Mouse (Mus musculus): ENCODE data around the gene Ephb3.

Ephb3 gene

DNA sequence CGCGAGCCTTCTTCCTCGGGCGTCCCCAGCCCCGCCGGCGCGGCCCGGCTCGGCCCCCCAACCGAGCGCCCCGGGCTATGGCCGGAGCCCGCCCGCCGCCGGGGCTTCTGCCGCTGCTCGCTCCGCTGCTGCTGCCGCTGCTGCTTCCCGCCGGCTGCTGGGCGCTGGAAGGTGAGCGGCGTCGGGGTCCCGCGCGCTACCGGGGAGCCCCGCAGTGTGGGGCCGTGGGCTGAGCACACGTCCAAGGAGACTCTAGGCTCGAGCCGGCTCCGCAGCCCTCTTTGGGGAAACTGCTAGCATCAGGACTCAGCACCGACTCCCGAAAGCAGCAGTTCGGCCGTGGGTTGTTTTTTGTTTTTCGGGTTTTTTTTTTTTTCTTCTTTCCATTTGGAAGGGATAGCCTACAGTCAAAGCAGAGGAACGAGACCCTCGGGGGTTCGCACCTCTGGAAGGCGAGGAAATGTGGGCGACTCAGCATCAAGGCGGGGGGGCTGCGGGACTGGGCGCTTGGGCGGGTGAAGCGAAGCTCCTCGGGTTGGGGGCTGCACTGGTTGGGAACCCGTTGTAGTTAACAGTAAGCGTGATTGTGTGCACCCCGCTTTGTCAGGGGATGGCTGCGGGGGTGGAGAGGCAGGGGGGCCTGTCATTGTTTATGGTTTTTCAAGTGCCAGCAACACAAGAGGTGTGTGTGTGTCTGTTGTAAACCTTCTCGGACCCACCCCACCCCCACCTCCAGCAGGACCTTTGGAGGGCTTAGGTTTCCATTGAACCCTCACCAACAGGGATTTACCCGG is 735 bp downstream of the Ephb3 start:
- no peak for DNase-seq (ENCODE audit: low read depth, low spot score)

DNA sequence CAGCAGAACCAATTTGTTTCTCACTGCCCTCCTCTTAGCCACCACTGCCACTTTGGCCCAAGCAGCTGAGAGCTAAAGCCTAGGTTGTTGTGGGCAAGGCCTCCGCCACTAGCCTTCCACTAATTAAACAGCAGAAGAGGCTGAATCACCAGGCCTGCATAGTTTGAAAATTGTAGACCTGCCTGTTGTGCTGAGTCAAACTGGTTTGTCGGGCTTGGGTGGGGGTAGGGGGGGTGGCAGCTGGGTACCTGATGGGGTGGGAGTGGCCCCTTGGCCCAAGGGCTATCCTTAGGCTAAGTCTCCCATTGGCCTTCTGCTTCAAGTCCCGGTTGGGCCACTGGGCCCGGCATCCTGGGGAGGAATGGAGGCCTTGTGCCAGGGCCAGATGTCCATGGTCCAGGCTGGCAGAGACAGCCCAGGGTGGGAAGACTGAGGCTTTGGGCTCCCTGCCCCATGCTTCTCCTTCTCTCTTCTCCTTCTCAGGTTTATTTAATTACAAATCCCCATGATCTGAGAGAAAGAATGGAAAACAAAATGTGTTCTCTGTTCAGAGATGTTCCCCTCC is 3.5 kb downstream of the Ephb3 start:
- no peak for DNase-seq (ENCODE audit: low read depth, low spot score)

DNA sequence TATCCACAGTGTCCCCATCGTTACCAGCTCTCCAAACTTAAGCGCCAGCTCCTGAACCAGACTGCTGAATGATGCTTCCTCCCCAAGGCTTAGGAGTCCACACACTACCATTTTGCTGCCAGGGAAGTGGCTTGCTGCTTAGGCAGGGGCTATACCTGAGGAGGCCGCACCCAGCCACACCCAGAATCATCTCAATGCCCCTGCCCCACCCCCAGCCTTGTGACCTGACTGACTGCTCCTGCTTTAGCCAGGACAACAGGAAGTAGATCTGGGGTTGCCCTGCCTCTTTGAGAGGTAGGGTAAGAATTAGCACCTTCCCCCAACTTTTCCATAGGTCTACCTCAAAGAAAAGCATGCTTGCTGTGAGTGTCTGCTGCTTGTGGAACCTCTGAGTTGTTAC is 4.7 kb downstream of the Ephb3 start:
- DNase-seq (ENCODE audit: low read depth, low spot score), result no peak

DNA sequence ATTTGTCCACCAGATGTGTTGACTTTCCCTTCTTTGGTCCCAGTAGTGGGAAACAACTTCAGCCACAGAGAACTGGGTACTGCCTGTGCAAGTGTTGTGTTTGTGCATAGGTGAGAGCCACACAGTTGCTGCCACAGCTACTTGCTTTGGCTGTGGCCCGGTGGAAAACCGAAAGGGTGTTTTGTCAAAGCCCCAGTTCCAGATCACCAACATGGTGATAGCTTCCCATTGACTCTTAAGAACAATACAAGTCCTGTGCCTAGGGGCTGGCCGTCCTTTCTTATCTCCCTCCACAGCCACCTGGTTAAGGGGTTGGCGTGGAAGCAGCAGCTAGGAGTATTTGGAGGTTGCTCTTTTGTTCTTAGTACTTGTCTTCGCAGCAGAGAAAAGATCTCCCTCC is 5.6 kb downstream of the Ephb3 start:
- no peak for DNase-seq (ENCODE audit: low read depth, low spot score)

DNA sequence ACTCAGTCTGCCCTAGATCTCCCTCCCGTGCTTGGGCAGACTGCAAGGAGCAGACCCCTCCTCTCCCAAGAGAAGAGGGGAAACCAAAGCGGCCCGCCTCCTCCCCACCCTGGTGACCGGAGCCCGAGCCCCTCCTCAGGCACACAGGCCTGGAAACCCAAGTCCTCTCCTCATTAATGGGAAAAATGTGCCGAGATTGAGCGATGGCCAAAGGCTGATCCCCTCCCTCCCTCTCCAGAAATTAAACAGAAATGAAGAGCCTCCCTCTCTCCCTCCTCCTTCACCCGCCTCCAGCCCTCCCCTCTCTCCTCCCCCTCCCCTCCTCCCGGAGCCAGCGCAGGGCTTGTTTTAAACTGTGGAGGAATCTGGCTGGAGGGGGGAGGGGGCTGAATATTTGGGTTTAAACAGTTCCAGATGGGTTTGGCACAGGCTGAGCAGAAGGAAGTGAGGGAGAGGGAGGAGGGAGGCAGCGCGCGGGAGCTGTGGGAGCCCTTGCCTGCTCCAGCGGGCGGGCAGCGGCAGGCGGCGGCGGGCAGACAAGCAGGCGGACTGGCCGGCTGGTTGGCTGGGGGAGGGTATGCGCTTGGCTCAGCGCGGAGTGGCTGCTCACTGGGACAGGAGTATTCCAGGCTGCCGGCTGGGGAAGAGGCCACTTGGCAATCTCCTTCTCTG is 6.2 kb downstream of the Ephb3 start:
- DNase-seq (ENCODE audit: low read depth, low spot score), result peak; percentile 83

DNA sequence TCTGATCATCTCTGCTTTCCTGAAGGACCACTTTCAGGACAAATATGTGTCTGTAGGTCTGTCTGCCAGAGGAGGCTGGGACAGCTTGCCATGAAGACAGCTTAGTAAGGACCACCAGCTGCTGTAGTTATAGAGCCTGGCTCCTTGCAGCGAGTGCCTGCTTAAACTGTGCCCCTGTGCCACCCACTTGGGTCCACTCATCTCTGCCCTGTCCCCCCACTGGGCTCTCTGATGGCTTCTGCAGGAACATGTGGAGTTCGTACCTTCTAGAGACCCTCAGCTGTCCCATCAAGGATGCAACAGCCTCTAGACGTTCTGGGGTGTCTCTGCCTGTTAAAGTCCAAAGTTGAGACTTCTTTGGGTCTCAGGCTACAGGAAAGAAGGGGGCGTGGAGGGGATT is 6.9 kb downstream of the Ephb3 start:
- DNase-seq (ENCODE audit: low read depth, low spot score), result no peak

DNA sequence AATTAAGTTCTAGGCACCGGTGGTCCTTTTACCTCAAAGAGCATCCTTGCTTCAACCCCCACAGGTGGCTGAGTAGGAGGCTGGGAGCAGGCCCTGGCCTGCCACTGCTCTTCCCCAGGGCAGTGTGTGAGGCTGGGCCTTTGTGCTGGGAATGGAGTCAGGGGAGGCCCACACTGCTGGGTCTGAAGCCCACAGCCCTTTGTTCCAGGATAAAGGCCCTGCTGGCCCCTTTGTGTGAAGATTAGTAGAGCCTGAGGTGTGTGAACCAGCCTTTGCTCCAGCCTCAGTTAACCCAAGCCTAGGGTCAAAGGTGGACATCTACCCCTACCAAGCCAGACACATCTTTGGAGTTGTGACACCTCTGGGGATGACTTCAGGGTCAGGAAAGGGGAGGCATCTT is 7.8 kb downstream of the Ephb3 start:
- no peak for DNase-seq (ENCODE audit: low read depth, low spot score)

DNA sequence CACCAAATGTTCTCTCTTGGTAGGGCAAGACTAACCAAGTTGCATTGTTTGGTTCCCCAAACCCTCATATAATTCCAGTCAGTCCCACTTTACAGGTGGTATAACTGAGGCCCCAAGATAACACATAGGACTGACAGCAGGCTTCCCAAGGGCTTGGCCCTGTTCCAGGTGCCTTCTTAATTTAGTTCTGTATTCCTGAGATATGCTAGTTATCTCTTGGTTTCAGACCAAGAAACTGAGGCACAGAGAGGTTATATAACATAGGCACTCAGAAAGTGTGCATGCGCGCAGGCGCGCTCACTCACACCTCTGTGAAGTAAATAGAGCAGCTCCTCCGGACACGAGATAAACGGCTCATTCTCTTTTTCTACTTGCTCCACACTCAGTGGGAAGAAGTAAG is 9.4 kb downstream of the Ephb3 start:
- no peak for DNase-seq (ENCODE audit: low read depth, low spot score)

DNA sequence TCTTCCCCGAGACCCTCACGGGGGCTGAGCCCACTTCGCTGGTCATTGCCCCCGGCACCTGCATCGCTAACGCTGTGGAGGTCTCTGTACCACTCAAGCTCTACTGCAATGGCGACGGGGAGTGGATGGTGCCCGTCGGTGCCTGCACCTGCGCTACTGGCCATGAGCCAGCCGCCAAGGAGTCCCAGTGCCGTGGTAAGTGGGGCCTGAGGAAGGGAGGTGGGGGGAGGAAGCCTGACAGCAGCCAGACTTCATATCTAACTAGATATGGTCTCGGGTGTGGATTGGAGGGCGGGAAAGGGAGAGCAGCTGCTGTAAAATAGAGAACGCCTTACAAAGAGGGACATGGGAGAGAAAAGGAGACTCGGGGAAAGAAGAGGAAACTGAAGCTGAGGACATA is 10.2 kb downstream of the Ephb3 start:
- DNase-seq (ENCODE audit: low read depth, low spot score), result no peak

DNA sequence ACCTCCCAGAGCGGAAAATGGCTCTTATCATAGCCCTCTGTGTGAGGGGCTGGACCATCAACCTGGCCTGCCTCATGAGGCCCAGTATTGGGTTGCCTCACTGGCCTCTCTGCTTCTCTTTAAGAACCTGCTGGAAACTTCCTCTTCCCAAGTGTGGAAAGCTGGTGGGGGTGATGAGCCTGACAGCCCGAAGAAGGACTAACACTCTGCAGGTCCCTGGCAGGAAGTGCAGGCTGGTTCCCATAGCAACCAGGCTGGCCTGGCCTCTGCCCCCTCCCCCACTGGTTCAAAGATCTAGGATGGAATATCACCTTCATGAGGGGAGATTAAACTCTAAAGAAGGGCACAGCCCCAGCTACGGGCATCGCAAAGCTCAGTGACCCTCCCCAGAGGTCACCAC is 11.5 kb downstream of the Ephb3 start:
- DNase-seq (ENCODE audit: low read depth, low spot score), result no peak

DNA sequence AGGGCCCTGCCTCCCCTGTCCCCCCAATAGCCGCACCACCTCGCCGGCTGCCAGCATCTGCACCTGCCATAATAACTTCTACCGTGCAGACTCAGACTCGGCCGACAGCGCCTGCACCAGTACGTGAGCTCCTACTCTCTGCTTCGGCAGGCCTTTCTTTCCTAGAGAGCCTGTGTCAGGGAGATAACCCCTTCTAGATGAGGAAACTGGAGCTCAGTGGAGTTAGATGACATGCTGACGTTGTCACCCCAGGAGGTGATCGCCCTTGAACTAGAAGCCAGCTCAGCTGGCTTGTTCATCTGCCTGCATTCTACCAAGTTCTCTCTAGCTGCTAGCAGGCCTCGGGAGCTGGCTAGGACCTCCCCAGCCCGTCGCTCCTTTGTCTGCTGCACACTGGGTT is 12.7 kb downstream of the Ephb3 start:
- no peak for DNase-seq (ENCODE audit: low read depth, low spot score)

DNA sequence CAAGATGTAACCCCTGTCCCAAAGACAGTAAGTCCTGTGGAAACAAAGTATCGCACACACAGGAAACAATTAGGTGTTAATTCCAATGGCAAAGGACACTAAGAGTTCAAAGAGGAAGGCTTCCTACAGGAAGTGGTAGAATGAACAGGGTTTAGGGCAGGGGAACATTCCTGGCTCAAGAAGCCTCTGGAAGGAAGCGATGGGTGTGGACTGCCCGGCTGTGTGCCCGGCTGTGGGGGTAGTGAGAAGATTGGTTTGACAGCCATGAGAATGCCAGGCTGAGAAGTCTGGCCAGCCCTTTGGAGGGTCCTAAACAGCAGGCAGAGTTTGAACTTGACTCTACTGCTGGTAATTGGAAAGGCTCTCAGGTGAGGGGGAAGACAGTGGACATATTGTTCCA is 15.1 kb downstream of the Ephb3 start:
- DNase-seq (ENCODE audit: low read depth, low spot score), result no peak

DNA sequence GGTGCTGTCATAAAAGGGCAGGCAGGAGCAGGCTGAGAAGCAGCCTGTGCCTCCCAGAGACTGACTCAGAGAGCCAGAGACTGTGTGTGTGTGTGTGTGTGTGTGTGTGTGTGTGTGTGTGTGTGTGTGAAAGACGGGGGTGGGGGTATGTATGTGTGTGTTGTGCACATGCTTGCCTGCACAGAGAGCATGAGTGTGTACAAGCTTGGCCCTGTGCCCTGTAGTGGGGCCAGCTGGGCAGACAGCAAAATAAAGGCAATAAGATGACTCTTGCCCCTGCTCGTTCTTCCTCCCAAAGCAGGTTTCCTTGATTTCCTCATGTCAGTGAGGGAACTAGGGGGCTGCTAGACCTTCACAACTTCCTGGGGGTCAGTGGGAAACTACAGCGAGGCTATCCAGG is 18.5 kb downstream of the Ephb3 start:
- DNase-seq (ENCODE audit: low read depth, low spot score), result no peak

DNA sequence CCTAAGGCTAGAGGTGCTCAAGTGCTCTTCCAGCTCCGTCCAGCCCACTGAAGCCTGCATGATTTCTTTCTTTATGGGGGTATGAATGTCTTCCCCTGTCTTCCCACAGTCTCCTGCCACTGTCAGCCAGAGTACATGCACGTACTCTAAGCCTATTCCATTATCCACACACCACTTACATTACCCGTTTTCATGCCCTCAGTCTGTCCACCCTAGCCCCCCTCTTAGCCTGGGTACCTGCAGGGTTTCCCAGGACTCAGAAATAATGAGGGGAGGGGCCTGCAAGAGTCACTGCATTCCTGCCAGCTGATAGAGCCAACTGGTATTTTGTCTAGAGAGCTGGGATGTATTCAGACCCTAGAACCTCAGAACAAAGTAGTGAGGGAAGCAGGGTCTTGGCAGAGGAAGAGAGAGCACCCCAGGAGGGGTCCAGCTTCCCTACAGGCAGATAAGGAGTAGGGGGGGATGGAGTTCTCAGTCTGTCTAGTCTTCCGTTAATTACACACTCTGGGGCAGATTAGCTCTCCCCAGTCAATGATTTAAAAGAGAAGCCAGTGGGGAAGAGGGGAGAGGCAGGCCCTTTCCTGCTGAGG is 20.2 kb downstream of the Ephb3 start:
- DNase-seq (ENCODE audit: low read depth, low spot score), result no peak

DNA sequence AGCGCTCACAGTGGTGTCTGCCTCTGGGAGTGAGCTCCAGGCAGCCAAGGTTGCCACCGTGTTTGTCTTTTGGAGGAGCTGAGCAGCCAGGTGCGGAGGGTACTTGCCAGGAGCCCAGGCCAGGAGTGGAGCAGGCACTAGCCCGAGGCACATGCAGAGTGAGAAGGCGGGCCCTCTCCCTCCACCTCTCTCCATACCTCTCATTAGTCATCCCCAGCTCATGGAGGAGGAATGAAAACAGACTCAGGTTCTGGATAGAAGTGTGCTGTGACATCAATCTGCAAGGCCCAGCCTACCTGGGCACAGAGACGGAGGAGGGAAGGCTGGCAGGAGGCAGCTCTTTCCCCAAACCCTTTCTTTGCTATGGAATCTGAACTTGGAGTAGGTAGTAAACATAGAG is 22.1 kb downstream of the Ephb3 start:
- no peak for DNase-seq (ENCODE audit: low read depth, low spot score)

DNA sequence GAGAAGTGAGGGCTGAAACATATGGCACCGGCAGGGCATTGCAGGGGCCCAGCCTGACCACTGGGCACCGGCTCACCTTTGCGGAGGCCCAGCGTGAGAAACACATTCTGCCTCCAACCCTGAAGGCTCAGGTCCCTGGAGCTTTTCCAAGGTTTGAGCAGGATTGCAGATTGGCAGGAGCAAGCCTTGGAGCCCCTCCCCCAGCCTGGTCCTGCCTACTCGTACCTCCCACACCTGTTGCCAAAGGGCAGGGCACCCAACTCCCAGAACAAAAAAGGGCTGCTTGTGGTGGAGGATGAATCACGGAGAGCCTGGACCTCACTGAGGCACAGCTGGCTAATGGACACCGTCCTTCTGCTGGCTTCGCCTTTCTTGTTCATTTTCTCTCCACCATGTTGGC is 30.6 kb downstream of the Ephb3 start:
- DNase-seq (ENCODE audit: low read depth, low spot score), result no peak

DNA sequence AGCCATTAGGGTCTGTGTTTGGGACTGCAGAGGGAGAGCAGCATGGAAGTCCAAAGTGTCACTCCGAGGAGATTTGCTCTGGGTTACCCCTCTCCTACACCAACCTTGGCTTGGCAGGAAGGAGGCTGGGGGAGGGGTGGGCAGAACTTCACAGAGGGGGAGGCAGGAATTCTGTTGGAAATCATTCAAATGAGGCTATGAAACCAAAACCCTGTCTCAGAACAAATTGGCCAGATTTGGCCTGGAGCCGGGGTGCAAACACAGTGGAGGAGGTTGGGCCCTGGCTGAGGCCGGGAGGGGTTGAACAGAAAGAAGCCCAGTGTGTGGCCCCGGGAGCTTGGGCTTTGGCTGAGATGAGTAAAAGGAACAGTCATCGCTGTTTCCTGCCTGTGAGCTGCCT is 34.2 kb downstream of the Ephb3 start:
- no peak for DNase-seq (ENCODE audit: low read depth, low spot score)

DNA sequence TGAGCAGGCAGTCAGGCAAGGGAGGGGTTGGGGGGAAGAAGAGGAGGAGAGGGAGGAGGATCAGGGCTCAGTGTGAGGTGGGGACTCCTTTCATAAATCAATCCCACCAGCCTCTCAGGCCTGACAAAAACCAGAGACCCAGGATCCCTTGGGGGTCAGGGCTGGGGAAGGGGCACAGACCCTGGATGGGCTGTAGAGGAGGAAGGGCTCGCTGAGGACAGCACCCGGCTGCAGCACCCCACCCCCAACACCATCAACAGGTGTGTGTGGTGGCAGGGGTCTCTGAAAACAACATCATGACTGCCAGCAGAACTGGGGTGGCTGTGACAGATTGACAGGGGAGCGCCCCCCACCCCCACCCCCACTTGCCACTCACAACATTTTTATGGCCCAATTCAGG is 36.0 kb downstream of the Ephb3 start:
- DNase-seq (ENCODE audit: low read depth, low spot score), result no peak

DNA sequence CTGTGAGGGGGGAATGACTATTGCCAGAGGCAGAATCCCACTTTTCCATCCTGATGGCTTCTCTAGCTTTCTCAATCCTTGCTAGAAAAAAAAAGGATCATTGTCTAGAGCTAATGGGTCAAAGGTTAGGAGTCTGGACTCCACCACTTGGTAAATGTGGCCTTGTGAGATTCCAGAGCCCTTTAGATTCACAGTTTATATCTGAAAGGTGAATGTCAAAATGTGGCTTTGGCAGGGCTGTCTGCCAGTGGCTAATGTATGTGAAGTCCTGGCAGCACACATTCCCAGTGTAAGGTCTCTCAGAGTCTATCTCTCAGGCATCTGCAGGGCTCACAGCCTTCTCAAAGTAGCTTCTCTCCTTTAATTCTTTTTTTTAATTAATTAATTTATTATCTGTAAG is 36.5 kb downstream of the Ephb3 start:
- DNase-seq (ENCODE audit: low read depth, low spot score), result no peak

DNA sequence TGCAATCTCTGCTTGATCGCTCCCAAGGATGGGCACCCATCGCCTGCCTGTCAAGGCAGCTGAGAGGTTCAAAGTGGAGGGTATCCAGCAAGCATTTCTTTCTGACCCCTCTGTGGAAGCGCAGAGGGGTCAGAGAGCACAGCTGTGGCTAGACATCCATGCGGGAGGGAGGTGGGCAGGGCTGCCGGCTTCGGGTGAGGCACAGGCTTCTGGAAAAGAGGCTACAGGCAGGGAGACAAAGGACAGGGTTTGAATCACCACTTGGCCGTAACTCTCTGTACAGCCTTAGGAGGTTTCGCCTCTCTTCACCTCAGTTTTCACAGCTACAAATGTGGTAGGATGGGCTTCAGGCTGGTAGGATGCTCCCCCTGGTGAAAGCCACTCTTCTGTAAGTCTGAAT is 38.4 kb downstream of the Ephb3 start:
- DNase-seq (ENCODE audit: low read depth, low spot score), result no peak

DNA sequence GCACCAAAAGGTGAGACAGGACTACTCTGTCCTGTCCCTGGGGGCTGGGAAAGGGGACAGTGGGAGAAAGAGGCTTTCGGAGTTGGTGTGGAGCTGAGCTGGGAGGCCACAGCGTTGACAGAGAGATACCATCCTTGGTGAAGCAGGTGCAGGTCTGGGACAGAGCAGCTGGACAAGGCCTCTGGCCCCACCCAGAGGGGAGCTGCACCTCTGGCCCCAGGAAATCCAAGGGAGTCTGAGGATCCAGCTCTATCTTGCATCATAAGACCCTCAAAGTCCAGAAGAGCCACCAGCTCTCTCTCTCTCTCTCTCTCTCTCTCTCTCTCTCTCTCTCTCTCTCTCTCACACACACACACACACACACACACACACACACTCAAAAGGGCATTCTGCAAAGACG is 40.2 kb downstream of the Ephb3 start:
- DNase-seq (ENCODE audit: low read depth, low spot score), result no peak

DNA sequence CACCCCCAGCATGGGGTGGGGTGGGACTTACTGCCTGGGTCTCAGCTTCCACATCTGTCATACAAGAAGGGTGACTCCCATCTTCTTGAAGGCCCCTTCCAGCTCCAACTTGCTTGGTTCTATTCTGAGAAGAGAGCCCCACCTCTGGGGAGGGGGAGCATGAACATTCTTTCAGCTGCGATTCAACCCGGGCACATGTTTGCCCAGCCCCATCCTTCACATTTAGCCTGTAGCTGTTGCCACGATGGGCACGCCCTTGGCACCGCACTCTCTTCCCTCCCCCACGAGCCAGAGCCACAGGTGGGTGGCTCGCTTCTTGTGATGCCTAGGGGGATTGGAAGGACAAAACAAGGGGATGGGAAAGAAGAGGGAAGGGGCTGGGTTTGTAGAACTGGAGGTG is 40.8 kb downstream of the Ephb3 start:
- no peak for DNase-seq (ENCODE audit: low read depth, low spot score)

DNA sequence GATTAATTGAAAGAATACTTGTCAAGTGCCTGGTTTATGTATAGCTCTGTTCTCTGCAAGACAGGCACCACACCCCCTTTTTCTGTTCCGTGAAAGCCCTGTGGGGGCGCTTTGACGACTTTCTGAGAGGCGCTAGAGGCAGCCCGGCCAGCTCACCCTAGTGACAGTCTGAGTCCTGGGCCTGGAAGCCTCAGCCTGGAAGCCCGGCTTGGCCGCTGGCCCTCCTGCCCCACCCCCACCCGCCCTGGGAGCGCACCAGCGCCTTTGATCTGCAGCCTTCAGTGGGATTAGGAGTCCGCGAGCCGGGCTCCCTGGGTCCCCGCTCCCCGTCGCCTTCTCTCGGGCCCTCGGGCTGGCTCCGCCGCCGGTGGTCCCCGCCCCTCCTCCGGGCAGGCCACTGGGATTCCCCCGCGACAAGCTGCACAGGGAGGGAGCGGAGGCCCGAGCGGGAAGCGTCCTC is 41.4 kb downstream of the Ephb3 start:
- DNase-seq (ENCODE audit: low read depth, low spot score), result peak; percentile 41
